Mouse (Mus musculus): ENCODE data around the gene Wt1.

DNA sequence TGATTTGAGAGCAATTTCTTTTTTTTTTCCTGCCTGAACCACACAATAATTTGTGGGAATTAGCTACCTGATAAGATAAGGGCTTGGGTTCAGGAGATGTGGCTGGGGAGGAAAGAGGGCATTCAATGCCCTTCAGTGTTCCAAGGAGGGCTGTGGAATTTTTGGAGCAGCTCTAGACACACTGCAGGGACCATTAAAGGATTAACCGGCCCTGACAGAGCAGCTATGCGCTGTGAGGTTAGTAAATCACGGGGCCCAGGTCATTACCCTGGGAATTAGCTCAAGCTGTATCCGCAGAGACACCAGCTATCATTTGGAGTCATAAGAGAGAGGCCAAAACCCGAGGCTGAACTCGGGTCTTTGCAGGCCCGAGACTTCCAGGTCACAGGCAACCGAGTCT lies 73.8 kb downstream of the Wt1 start:
- TF ChIP-seq POLR2A (IDR thresholded peaks at IDR 0.05; ENCODE audit: control insufficient read depth, low read depth, low read length) (no peak), CTCF (IDR thresholded peaks at IDR 0.05; ENCODE audit: control insufficient read depth, insufficient read depth, insufficient replicate concordance, low read depth, low read length) (no peak)
